Mouse (Mus musculus) stomach, postnatal 0 days (tissue): Measurements from ENCODE around the gene Nos3.

Experiments
- CTCF ChIP-seq: IDR thresholded peaks from 2 replicates; pipeline ENCODE4 v1.5.1; 2016; ENCODE audit warnings: antibody characterized with exemption, low read depth, mild to moderate bottlenecking, moderate library complexity
- EP300 ChIP-seq: optimal IDR thresholded peaks from 2 replicates; pipeline ENCODE3; 2016; ENCODE audit warnings: antibody characterized with exemption

- TF ChIP-seq EP300 = no peak
- no peak for TF ChIP-seq CTCF
Measured at GRCm38 (mm10) chr5:24334749-24335148, 29.9 kb upstream of the Nos3 start.
